Mouse (Mus musculus) olfactory bulb, adult 2 months (tissue): ENCODE measurements around the gene Ints5. TPM values are rescaled to one million over a fixed set of nuclear protein-coding genes. Genes with fewer than 3 reads are reported as not detected.
"Not testable (repeated sequence)": the region's sequence is repeated elsewhere in the genome, so short reads cannot be mapped to it uniquely, and the experiment has no call there.

ENCODE experiments used
- H3K27ac ChIP-seq: fragments of 200-500 bp; 2 replicates; pipeline ENCODE4 v1.5.1; 2012; ENCODE audit warnings: low read depth, low read length; ENCODE audit not compliant: insufficient read depth
- H3K4me1 ChIP-seq: fragments of 200-500 bp; 2 replicates; pipeline ENCODE4 v1.6.1; 2012; ENCODE audit warnings: low read length; ENCODE audit not compliant: control insufficient read depth, insufficient read depth
- H3K4me3 ChIP-seq: fragments of 200-500 bp; 2 replicates; pipeline ENCODE4 v1.5.1; 2012; ENCODE audit warnings: mild to moderate bottlenecking, low read depth, low read length, moderate library complexity; ENCODE audit not compliant: insufficient read depth
- CTCF ChIP-seq: fragments of 200-500 bp; IDR thresholded peaks from 2 replicates; pipeline ENCODE4 v1.5.1; 2012; ENCODE audit warnings: low read depth, mild to moderate bottlenecking, low read length, moderate library complexity; ENCODE audit not compliant: insufficient read depth
- POLR2A ChIP-seq: fragments of 200-500 bp; IDR thresholded peaks from 2 replicates; pipeline ENCODE4 v1.6.1; 2012; ENCODE audit warnings: mild to moderate bottlenecking, low read depth, low read length, moderate library complexity; ENCODE audit not compliant: insufficient read depth
- WGBS: fragments of 180-500 bp; shearing (Covaris S2); methylation state at CpG from one replicate; pipeline ENCODE4 v1.1.7; 2018; 5-methylcytosine and 5-hydroxymethylcytosine counted together
- polyA plus RNA-seq: library from polyadenylated mRNA; stranded (reverse); fragments of >200 nt; gene quantifications from 2 replicates; pipeline ENCODE4 v1.2.4, GENCODE M21; 2012; ENCODE audit warnings: low replicate concordance; ENCODE audit not compliant: missing spikeins, insufficient read depth, insufficient read length

The Ints5 gene
- polyA plus RNA-seq, 1 experiment: not detected

GRCm38 (mm10) chr19:8859018-8859417 is 33.8 kb upstream of the Ints5 start:
- 28% methylated on average over 1 of the region's 1 CpGs for WGBS

GRCm38 (mm10) chr19:8864265-8864664 is 28.5 kb upstream of the Ints5 start:
- WGBS: 71% methylated on average over 6 of the region's 6 CpGs
- Histone ChIP-seq H3K27ac (no peak overlapping the region), H3K4me1 (no peaks in the 10 kb centered on the region), H3K4me3 (no peak overlapping the region)
- TF ChIP-seq POLR2A (no peak), CTCF (no peak)

More at GRCm38 (mm10) chr19:8859018-8859417, 33.8 kb upstream of the Ints5 start:
- H3K27ac ChIP-seq: no peak overlapping the region
- H3K4me1 ChIP-seq: no peaks in the 10 kb centered on the region
- H3K4me3 ChIP-seq: no peak overlapping the region
- TF ChIP-seq POLR2A: no peak
- TF ChIP-seq CTCF: no peak

- 72% methylated on average over 3 of the region's 3 CpGs for WGBS
- H3K27ac ChIP-seq, H3K4me1 ChIP-seq, H3K4me3 ChIP-seq: not testable (repeated sequence)
Measured at GRCm38 (mm10) chr19:8870381-8870780, 22.4 kb upstream of the Ints5 start.

- 0 out of 2 replicates have a peak overlapping the region, but pooled peaks have one; percentile 41 for H3K27ac ChIP-seq
- no peak for TF ChIP-seq POLR2A
- TF ChIP-seq CTCF: no peak
- WGBS: 38% methylated on average over 9 of the region's 9 CpGs
Measured at GRCm38 (mm10) chr19:8870838-8871237, 22.0 kb upstream of the Ints5 start.

GRCm38 (mm10) chr19:8871267-8872186 is 21.3 kb upstream of the Ints5 start, which contains the start of gene Ubxn1:
TSS of gene Ubxn1 (plus strand) at chr19:8871496.
- Histone ChIP-seq H3K4me3 (peak within 1 kb of the TSS; percentile 96), H3K4me1 (peaks cover 4% of the 10 kb centered on the region), H3K27ac (peak within 1 kb of the TSS; percentile 57)
- TF ChIP-seq CTCF (no peak), POLR2A (peak; percentile 57; the same call in 1 of the 2 replicates)
- 1% methylated on average over 59 of the region's 59 CpGs for WGBS

More at GRCm38 (mm10) chr19:8870838-8871237, 22.0 kb upstream of the Ints5 start:
- H3K4me1 ChIP-seq: peaks cover 4% of the 10 kb centered on the region
- peak overlapping the region; percentile 96 for H3K4me3 ChIP-seq

- Histone ChIP-seq H3K4me1 (peaks cover 4% of the 10 kb centered on the region), H3K27ac (no peak overlapping the region), H3K4me3 (peak overlapping the region; percentile 96)
- TF ChIP-seq POLR2A (no peak), CTCF (no peak)
- WGBS: 72% methylated on average over 10 of the region's 10 CpGs
Measured at GRCm38 (mm10) chr19:8872266-8872840, 20.5 kb upstream of the Ints5 start.

GRCm38 (mm10) chr19:8875031-8875430 is 17.8 kb upstream of the Ints5 start:
- no peak overlapping the region for H3K4me3 ChIP-seq
- no peak for TF ChIP-seq POLR2A
- TF ChIP-seq CTCF: no peak
- H3K27ac ChIP-seq: no peak overlapping the region
- 92% methylated on average over 7 of the region's 7 CpGs for WGBS
- H3K4me1 ChIP-seq: peaks cover 4% of the 10 kb centered on the region

GRCm38 (mm10) chr19:8880311-8881033 is 12.3 kb upstream of the Ints5 start, which contains the start of gene Uqcc3:
TSS of gene Uqcc3 (minus strand) at chr19:8880923.
- peak within 1 kb of the TSS; percentile 87 for H3K27ac ChIP-seq

GRCm38 (mm10) chr19:8881034-8881392 is 11.8 kb upstream of the Ints5 start:
- 5% methylated on average over 3 of the region's 3 CpGs for WGBS
- Histone ChIP-seq H3K4me1 (peaks cover 3% of the 10 kb centered on the region; the same call in 1 of the 2 replicates), H3K4me3 (peak overlapping the region; percentile 65), H3K27ac (0 out of 2 replicates have a peak overlapping the region, but pooled peaks have one; percentile 17)
- TF ChIP-seq CTCF: no peak
- no peak for TF ChIP-seq POLR2A

More at GRCm38 (mm10) chr19:8880311-8881033, 12.3 kb upstream of the Ints5 start, which contains the start of gene Uqcc3:
- Histone ChIP-seq H3K4me1 (peaks cover 3% of the 10 kb centered on the region; the same call in 1 of the 2 replicates), H3K4me3 (peak within 1 kb of the TSS; percentile 65)
- no peak for TF ChIP-seq CTCF
- TF ChIP-seq POLR2A: peak; percentile 49
- under 1% methylated on average over 42 of the region's 42 CpGs for WGBS
